Mouse (Mus musculus) small intestine, adult 2 months (tissue): Measurements from ENCODE around the gene Cnga3.

Source experiments
- CTCF ChIP-seq: fragments of 200-500 bp; IDR thresholded peaks from 2 replicates; pipeline ENCODE4 v1.5.1; 2012; ENCODE audit warnings: low read depth, mild to moderate bottlenecking, control low read depth, inconsistent platforms, low read length, moderate library complexity, mixed read lengths; ENCODE audit not compliant: insufficient replicate concordance, insufficient read length; ENCODE audit errors: extremely low read depth
- POLR2A ChIP-seq: fragments of 200-500 bp; IDR thresholded peaks from 2 replicates; pipeline ENCODE4 v1.6.1; 2012; ENCODE audit warnings: low read depth, mild to moderate bottlenecking, control low read depth, inconsistent platforms, low read length, moderate library complexity

- TF ChIP-seq POLR2A (no peak), CTCF (no peak)
Observed at GRCm38 (mm10) chr1:37302801-37303200, 88.6 kb downstream of the Cnga3 start.
